8 mouse cellular contexts compared by ENCODE assay signal in genomic region chr9:21723377-21724146, GRCm38 (mm10). TPM values are rescaled to one million over a fixed set of nuclear protein-coding genes. Genes with fewer than 3 reads are reported as not detected.
DNase-seq lines count a peak whose midpoint lies in the region; ATAC-seq lines count a peak whose summit lies in the region.

TSS of gene Ldlr (plus strand) at chr9:21723483.

- H3K36me3 ChIP-seq in hindbrain, embryonic 12.5 days = peaks cover 2% of the 10 kb centered on the region

- no peaks in the 10 kb centered on the region for H3K9me3 ChIP-seq in hindbrain, embryonic 12.5 days (replicated peaks)

- under 1% methylated on average over 47 of the region's 47 CpGs for WGBS in hindbrain, embryonic 12.5 days

- peak within 1 kb of the TSS; percentile 95 for H3K27ac ChIP-seq in hindbrain, embryonic 12.5 days

- peaks cover 27% of the 10 kb centered on the region for H3K4me1 ChIP-seq in hindbrain, embryonic 12.5 days

- H3K4me3 ChIP-seq in hindbrain, embryonic 12.5 days = peak within 1 kb of the TSS; percentile 67

- peak within 1 kb of the TSS; percentile 78 for H3K9ac ChIP-seq in hindbrain, embryonic 12.5 days

- H3K4me2 ChIP-seq in hindbrain, embryonic 12.5 days (replicated peaks) = peak within 1 kb of the TSS; percentile 77

- ATAC-seq in hindbrain, embryonic 12.5 days (ENCODE audit: low FRiP score) = peak; percentile 78

- peak; percentile 94 for DNase-seq in Muller cell, postnatal 12 days (ENCODE audit: inconsistent ontology term)
- peak; percentile 86 for DNase-seq in cerebellum, adult 9-11 months
- peak; percentile 81 to 85 for DNase-seq in frontal cortex, postnatal 10 days (ENCODE audit: low spot score in 2 of 2)
- DNase-seq in layer of hippocampus, postnatal 14 days (ENCODE audit: low spot score in 2 of 2) = peak; percentile 79 to 91
- peak; percentile 83 for DNase-seq in lung, postnatal 14 days
- peak; percentile 91 for DNase-seq in retina, embryonic 14.5 days (ENCODE audit: low spot score)
- DNase-seq in thymus, postnatal 4 days = peak; percentile 73

- no peaks in the 10 kb centered on the region for H3K27me3 ChIP-seq in hindbrain, embryonic 12.5 days

RNA-seq across cellular contexts. Expression of gene Ldlr, which starts in this region (rescaled TPM):
- polyA plus RNA-seq in hindbrain, embryonic 12.5 days (2016; fragmentation: Nextera tagmentation; extraction: Ambion mirVana) = 32.1 and 33.0 TPM in 2 replicates
- 10 to 100 TPM; 20.2 to 21.0 TPM for total RNA-seq in layer of hippocampus, postnatal 14 days (2021)

Comparison
In these comparisons a context has a peak if more than half of its experiments do, and no peak if none do; other contexts are left out.
1. Peak in every context shown above with its lines: DNase-seq, ATAC-seq, H3K4me3 ChIP-seq and H3K27ac ChIP-seq.